In genomic region chr1:170535221-170535620, GRCm38 (mm10) we compare ENCODE assay signal across 15 mouse cellular contexts. TPM values are rescaled to one million over a fixed set of nuclear protein-coding genes. Genes with fewer than 3 reads are reported as not detected.
DNase-seq lines count a peak whose midpoint lies in the region; ATAC-seq and TF ChIP-seq lines count a peak whose summit lies in the region.
"Had no signal": no experiment of that assay in that cellular context is flagged by ENCODE, and none has a peak within 500 bp of the region (broad histone marks: within the 10 kb centered on the region; RNA-seq: fewer than 3 reads in every experiment).

No protein-coding gene starts in this region.

- H3K27me3 ChIP-seq in heart, postnatal 0 days (ENCODE audit: control insufficient read depth, insufficient read depth, low read length) = no peaks in the 10 kb centered on the region
- no peaks in the 10 kb centered on the region for H3K27me3 ChIP-seq in MEL (ENCODE audit: control insufficient read depth in 1 of 2, insufficient read depth in 2 of 2, low read length in 2 of 2)
- no peaks in the 10 kb centered on the region for H3K27me3 ChIP-seq in hindbrain, embryonic 14.5 days (ENCODE audit: control insufficient read depth, insufficient read depth, low read length)
- H3K27me3 ChIP-seq: embryonic facial prominence, embryonic 13.5 days; neural tube, embryonic 13.5 days had no signal

- DNase-seq in heart, postnatal 0 days (ENCODE audit: low spot score) = no peak
- DNase-seq in heart, postnatal 36 days = no peak
- DNase-seq in MEL (ENCODE audit: low read depth, low spot score) = peak; percentile 56
- peak; percentile 52 for DNase-seq in adrenal gland, adult 8-10 months
- peak; percentile 30 for DNase-seq in lung, postnatal 10 days
- no peak for DNase-seq in layer of hippocampus, adult 11-12 months (ENCODE audit: low spot score)
- no peak for DNase-seq in hindbrain, embryonic 14.5 days (ENCODE audit: low spot score)
- DNase-seq: cerebellum, adult 8-10 months; heart, postnatal 4 days; kidney, postnatal 4 days had no signal

- no peaks in the 10 kb centered on the region for H3K9me3 ChIP-seq in heart, postnatal 0 days (replicated peaks; ENCODE audit: control insufficient read depth, low read length)
- no peaks in the 10 kb centered on the region for H3K9me3 ChIP-seq in MEL (replicated peaks; ENCODE audit: insufficient read depth, low read length)
- no peaks in the 10 kb centered on the region for H3K9me3 ChIP-seq in hindbrain, embryonic 14.5 days (ENCODE audit: control insufficient read depth, low read length)
- H3K9me3 ChIP-seq: embryonic facial prominence, embryonic 13.5 days; limb, embryonic 10.5 days; midbrain, embryonic 10.5 days; neural tube, embryonic 13.5 days had no signal

- no peaks in the 10 kb centered on the region for H3K79me2 ChIP-seq in MEL (ENCODE audit: control insufficient read depth, insufficient read depth, low read length, poor library complexity)

- peaks cover 41% of the 10 kb centered on the region for H3K4me1 ChIP-seq in heart, postnatal 0 days (ENCODE audit: control insufficient read depth, insufficient read depth)
- peaks cover 0 to 9% of the 10 kb centered on the region in 2 experiments; a peak in 2 of 4 replicates for H3K4me1 ChIP-seq in MEL (ENCODE audit: control insufficient read depth in 1 of 2, insufficient read depth in 2 of 2, low read length in 2 of 2)
- no peaks in the 10 kb centered on the region for H3K4me1 ChIP-seq in hindbrain, embryonic 14.5 days (replicated peaks; ENCODE audit: control insufficient read depth, insufficient read depth, low read length)
- H3K4me1 ChIP-seq: midbrain, embryonic 10.5 days; neural tube, embryonic 13.5 days had no signal

- no peak overlapping the region for H3K4me3 ChIP-seq in heart, postnatal 0 days (ENCODE audit: low read depth, low read length)
- no peak overlapping the region for H3K4me3 ChIP-seq in MEL (ENCODE audit: control insufficient read depth in 1 of 2, insufficient read depth in 1 of 2, low read depth in 2 of 2, low read length in 2 of 2)
- H3K4me3 ChIP-seq in hindbrain, embryonic 14.5 days (replicated peaks; ENCODE audit: low read length) = no peak overlapping the region
- H3K4me3 ChIP-seq: embryonic facial prominence, embryonic 13.5 days; limb, embryonic 10.5 days; midbrain, embryonic 10.5 days; neural tube, embryonic 13.5 days had no signal

- TF ChIP-seq POLR2A in MEL (IDR thresholded peaks at IDR 0.05; ENCODE audit: control insufficient read depth in 1 of 2, insufficient read depth in 1 of 2, low read depth in 1 of 2, low read length in 2 of 2, poor library complexity in 1 of 2) = no peak

- TF ChIP-seq EP300 in heart, postnatal 0 days (IDR thresholded peaks at IDR 0.05; ENCODE audit: low read depth) = no peak
- TF ChIP-seq EP300 in MEL (IDR thresholded peaks at IDR 0.05; ENCODE audit: low read depth in 1 of 2, low read length in 2 of 2) = no peak

- H3K36me3 ChIP-seq in heart, postnatal 0 days (replicated peaks; ENCODE audit: control insufficient read depth, insufficient read depth, low read length) = no peaks in the 10 kb centered on the region
- no peaks in the 10 kb centered on the region; a peak in 1 of 4 replicates for H3K36me3 ChIP-seq in MEL (ENCODE audit: control insufficient read depth in 1 of 2, insufficient read depth in 2 of 2, low read length in 2 of 2)
- H3K36me3 ChIP-seq in hindbrain, embryonic 14.5 days (replicated peaks; ENCODE audit: control insufficient read depth, insufficient read depth) = no peaks in the 10 kb centered on the region
- H3K36me3 ChIP-seq: embryonic facial prominence, embryonic 13.5 days; limb, embryonic 10.5 days; midbrain, embryonic 10.5 days; neural tube, embryonic 13.5 days had no signal

- ATAC-seq in heart, postnatal 0 days (ENCODE audit: insufficient read depth, low read depth) = no peak
- ATAC-seq in hindbrain, embryonic 14.5 days (ENCODE audit: low FRiP score) = no peak

- WGBS in heart, postnatal 0 days = 77% methylated on average over 2 of the region's 2 CpGs
- WGBS in hindbrain, embryonic 14.5 days = 87% methylated on average over 2 of the region's 2 CpGs

- TF ChIP-seq RAD21 in MEL (IDR thresholded peaks at IDR 0.05; ENCODE audit: low read depth, low read length) = no peak

- peak overlapping the region; percentile 15; the same call in 1 of the 2 replicates for H3K27ac ChIP-seq in heart, postnatal 0 days (ENCODE audit: low read depth)
- no peak overlapping the region for H3K27ac ChIP-seq in MEL (ENCODE audit: control insufficient read depth, low read depth, low read length)
- no peak overlapping the region for H3K27ac ChIP-seq in hindbrain, embryonic 14.5 days
- H3K27ac ChIP-seq: embryonic facial prominence, embryonic 13.5 days; limb, embryonic 10.5 days; midbrain, embryonic 10.5 days; neural tube, embryonic 13.5 days; stomach, postnatal 0 days had no signal

- intact Hi-C loops in heart, postnatal 36 days (cut with DNase I) = no loop called here

- TF ChIP-seq CTCF in heart, postnatal 0 days (IDR thresholded peaks at IDR 0.05; ENCODE audit: low read depth) = no peak
- TF ChIP-seq CTCF in MEL (IDR thresholded peaks at IDR 0.05 in 2 of 3, conservative IDR thresholded peaks at IDR 0.05 in 1 of 3; ENCODE audit: control insufficient read depth in 1 of 3, insufficient read depth in 1 of 3, low read depth in 2 of 3, low read length in 3 of 3, poor library complexity in 1 of 3, severe bottlenecking in 1 of 3) = no peak

- H3K4me2 ChIP-seq in heart, postnatal 0 days (ENCODE audit: low read depth, low read length) = no peak overlapping the region
- H3K4me2 ChIP-seq in hindbrain, embryonic 14.5 days (replicated peaks) = no peak overlapping the region
- H3K4me2 ChIP-seq: embryonic facial prominence, embryonic 13.5 days; neural tube, embryonic 13.5 days had no signal

- no peak overlapping the region for H3K9ac ChIP-seq in heart, postnatal 0 days (replicated peaks; ENCODE audit: low read depth, low read length)
- H3K9ac ChIP-seq in MEL (ENCODE audit: control insufficient read depth, low read depth, low read length, poor library complexity, severe bottlenecking) = no peak overlapping the region
- no peak overlapping the region for H3K9ac ChIP-seq in hindbrain, embryonic 14.5 days
- H3K9ac ChIP-seq: embryonic facial prominence, embryonic 13.5 days; neural tube, embryonic 13.5 days had no signal

TF ChIP-seq in MEL, 35 proteins besides CTCF, POLR2A, EP300 and RAD21:
- TF ChIP-seq MYB (IDR thresholded peaks at IDR 0.05; ENCODE audit: low read depth, low read length) (no peak), JUND (IDR thresholded peaks at IDR 0.05; ENCODE audit: low read depth, low read length) (no peak), ZMIZ1 (IDR thresholded peaks at IDR 0.05; ENCODE audit: low read depth, low read length) (no peak), TAL1 (IDR thresholded peaks at IDR 0.05; ENCODE audit: low read length) (0 out of 2 replicates have a peak, but pooled peaks have one; percentile 3), KAT2A (conservative IDR thresholded peaks at IDR 0.05; ENCODE audit: low read depth, low read length) (no peak), ZNF384 (IDR thresholded peaks at IDR 0.05; ENCODE audit: low read depth, low read length) (no peak), ETS1 (IDR thresholded peaks at IDR 0.05; ENCODE audit: low read depth, low read length) (0 out of 2 replicates have a peak, but pooled peaks have one; percentile 13), UBTF (IDR thresholded peaks at IDR 0.05; ENCODE audit: borderline replicate concordance, insufficient read depth, low read depth, low read length) (no peak)

RNA-seq across cellular contexts. Expression of gene Nos1ap, which starts 54.4 kb away (rescaled TPM):
- total RNA-seq in heart, postnatal 0 days (2014; rRNA removed; ENCODE audit: low replicate concordance) = 0.99 and 22.1 TPM in 2 replicates
- polyA plus RNA-seq in heart, postnatal 0 days (2015; fragmentation: Nextera tagmentation; extraction: Ambion mirVana) = 7.7 and 10.3 TPM in 2 replicates
- 10 to 100 TPM; 22.2 to 27.3 TPM for total RNA-seq in heart, postnatal 36 days (2021)
- 0.56 and 0.62 TPM in 2 replicates for total RNA-seq in MEL (2012; rRNA removed)
- 1 to 10 TPM in 1 of 2 experiments, not detected in 1; 2.4 TPM for polyA plus RNA-seq in MEL (2012; ENCODE audit: insufficient read depth in 1 of 2, insufficient read length in 2 of 2, low read depth in 1 of 2, low replicate concordance in 2 of 2, missing spikeins in 1 of 2)
- 10 to 100 TPM; 19.9 to 46.9 (median 29.7) TPM for total RNA-seq in adrenal gland, adult 8-10 months (2022)
- 14.9 and 18.0 TPM in 2 replicates for polyA plus RNA-seq in hindbrain, embryonic 14.5 days (2014; fragmentation: Nextera tagmentation; extraction: Ambion mirVana)

Comparison
In these comparisons a context has a peak if more than half of its experiments do, and no peak if none do; other contexts are left out.
1. DNase-seq: peak in MEL (single experiment), adrenal gland, adult 8-10 months (single experiment) and lung, postnatal 10 days (single experiment); none in heart, postnatal 0 days (single experiment), heart, postnatal 36 days (0 of 2), layer of hippocampus, adult 11-12 months (single experiment) and hindbrain, embryonic 14.5 days (single experiment).